Mouse (Mus musculus) heart, embryonic 15.5 days (tissue): ENCODE measurements at regions not wholly inside any gene's neighbourhood (a gene's known extent, or its start where the extent isn't known, plus 50 kb on each side); places are given as distances from the start of the nearest gene placed in this dataset.

Experiments
- ATAC-seq: fragments of 200-750 bp; cut with Nextera tagmentation; replicated peaks from 2 replicates; pipeline ENCODE4 v1.8.0; 2017; ENCODE audit warnings: low read depth, moderate TSS enrichment; ENCODE audit not compliant: insufficient number of reproducible peaks, insufficient read depth, low FRiP score
- H3K27ac ChIP-seq: fragments of 300-500 bp; sonication (generic); 2 replicates; pipeline ENCODE4 v1.5.1; 2015; ENCODE audit warnings: mild to moderate bottlenecking, inconsistent platforms
- H3K27me3 ChIP-seq: fragments of 300-500 bp; sonication (generic); 2 replicates; pipeline ENCODE4 v1.6.1; 2015; ENCODE audit warnings: inconsistent platforms
- H3K36me3 ChIP-seq: fragments of 300-500 bp; sonication (generic); 2 replicates; pipeline ENCODE4 v1.6.1; 2015; ENCODE audit warnings: mild to moderate bottlenecking, inconsistent platforms
- H3K4me1 ChIP-seq: fragments of 300-500 bp; sonication (generic); replicated peaks from 2 replicates; pipeline ENCODE4 v1.6.1; 2015; ENCODE audit warnings: inconsistent platforms
- H3K4me2 ChIP-seq: fragments of 300-500 bp; sonication (generic); 2 replicates; pipeline ENCODE4 v1.6.1; 2015; ENCODE audit warnings: inconsistent platforms, mild to moderate bottlenecking, moderate library complexity
- H3K4me3 ChIP-seq: fragments of 300-500 bp; sonication (generic); 2 replicates; pipeline ENCODE4 v1.5.1; 2015; ENCODE audit warnings: mild to moderate bottlenecking, inconsistent platforms
- H3K9ac ChIP-seq: fragments of 300-500 bp; sonication (generic); 2 replicates; pipeline ENCODE4 v1.6.1; 2015; ENCODE audit warnings: mild to moderate bottlenecking, inconsistent platforms
- H3K9me3 ChIP-seq: fragments of 300-500 bp; sonication (generic); replicated peaks from 2 replicates; pipeline ENCODE4 v1.6.1; 2016; ENCODE audit warnings: inconsistent platforms
- WGBS: fragments of 180-500 bp; shearing (Covaris S2); methylation state at CpG from one replicate; pipeline ENCODE4 v1.1.7; 2015; ENCODE audit warnings: mixed read lengths; 5-methylcytosine and 5-hydroxymethylcytosine counted together

GRCm38 (mm10) chr8:26336906-26337650 is 217.7 kb downstream of the Gm45692 start:
- Histone ChIP-seq H3K9ac (no peak overlapping the region), H3K27ac (no peak overlapping the region), H3K36me3 (no peaks in the 10 kb centered on the region), H3K4me3 (no peak overlapping the region), H3K4me2 (no peak overlapping the region), H3K27me3 (no peaks in the 10 kb centered on the region), H3K9me3 (no peaks in the 10 kb centered on the region), H3K4me1 (no peaks in the 10 kb centered on the region)
- no peak for ATAC-seq
- 83% methylated on average over 5 of the region's 5 CpGs for WGBS

- H3K9ac ChIP-seq = no peak overlapping the region
- ATAC-seq = peak; percentile 62; the same call in 1 of the 2 replicates
Observed at GRCm38 (mm10) chr8:26345078-26345477, 225.7 kb downstream of the Gm45692 start.

DNA sequence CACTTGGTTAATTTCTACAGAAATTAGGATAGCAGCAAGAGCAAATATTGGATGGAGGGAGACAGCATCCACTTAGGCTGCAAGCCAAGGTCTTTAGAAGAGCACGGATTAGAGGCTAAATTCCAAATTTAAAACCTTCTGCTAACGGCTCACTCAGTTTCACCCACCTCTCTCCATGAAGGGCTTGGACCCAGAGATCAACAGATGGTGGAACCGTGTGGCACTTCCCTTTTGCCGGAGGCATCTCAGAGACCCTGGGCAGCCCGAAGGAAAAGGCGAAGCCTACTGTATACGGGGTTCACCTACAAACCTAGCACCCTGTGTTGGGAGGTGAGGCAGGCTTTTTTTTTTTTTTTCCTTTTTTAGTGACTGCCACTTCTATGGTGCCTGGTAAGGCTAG is 229.9 kb downstream of the Gm45692 start:
- ATAC-seq = no peak
- Histone ChIP-seq H3K27ac (no peak overlapping the region), H3K9ac (no peak overlapping the region), H3K4me2 (no peak overlapping the region), H3K4me1 (peaks cover 24% of the 10 kb centered on the region), H3K27me3 (no peaks in the 10 kb centered on the region), H3K9me3 (no peaks in the 10 kb centered on the region), H3K4me3 (no peak overlapping the region), H3K36me3 (no peaks in the 10 kb centered on the region)
- 78% methylated on average over 7 of the region's 7 CpGs for WGBS

More at GRCm38 (mm10) chr8:26345078-26345477, 225.7 kb downstream of the Gm45692 start:
- no peaks in the 10 kb centered on the region for H3K9me3 ChIP-seq
- no peak overlapping the region for H3K27ac ChIP-seq
- no peaks in the 10 kb centered on the region for H3K36me3 ChIP-seq
- H3K4me1 ChIP-seq = no peaks in the 10 kb centered on the region
- 29% methylated on average over 6 of the region's 6 CpGs for WGBS
- no peak overlapping the region for H3K4me3 ChIP-seq
- H3K27me3 ChIP-seq = no peaks in the 10 kb centered on the region
- H3K4me2 ChIP-seq = no peak overlapping the region

- Histone ChIP-seq H3K9me3 (no peaks in the 10 kb centered on the region), H3K4me1 (peaks cover 28% of the 10 kb centered on the region), H3K4me2 (no peak overlapping the region), H3K9ac (no peak overlapping the region), H3K27me3 (no peaks in the 10 kb centered on the region), H3K4me3 (no peak overlapping the region), H3K36me3 (no peaks in the 10 kb centered on the region), H3K27ac (no peak overlapping the region)
- WGBS = 87% methylated on average over 3 of the region's 3 CpGs
- ATAC-seq = no peak
Observed at GRCm38 (mm10) chr8:26349854-26350253, 230.5 kb downstream of the Gm45692 start.

DNA sequence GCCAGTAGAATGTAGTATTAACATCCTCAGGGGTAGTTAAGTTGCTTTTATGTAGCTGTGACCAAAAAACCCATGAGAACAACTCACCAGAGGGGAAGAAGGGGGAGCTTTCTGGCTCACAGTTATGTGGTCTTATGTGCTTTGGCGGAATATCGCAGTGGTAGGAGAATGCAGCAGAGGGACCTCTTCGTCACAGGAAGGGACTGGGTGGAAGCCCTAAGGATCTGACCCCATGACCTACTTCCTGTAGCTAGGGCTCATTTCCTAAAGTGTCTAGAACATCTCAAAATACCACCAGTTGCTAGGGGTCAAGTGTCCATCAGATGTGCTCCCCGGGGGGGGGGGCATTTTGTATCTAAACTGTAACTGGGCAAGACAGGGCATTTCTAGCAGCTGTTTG is 231.3 kb downstream of the Gm45692 start:
- Histone ChIP-seq H3K9ac (no peak overlapping the region), H3K27me3 (no peaks in the 10 kb centered on the region), H3K36me3 (no peaks in the 10 kb centered on the region), H3K4me1 (peaks cover 28% of the 10 kb centered on the region), H3K4me3 (no peak overlapping the region), H3K4me2 (no peak overlapping the region), H3K27ac (no peak overlapping the region; the same call in 1 of the 2 replicates), H3K9me3 (no peaks in the 10 kb centered on the region)
- WGBS = 58% methylated on average over 4 of the region's 4 CpGs
- no peak for ATAC-seq

DNA sequence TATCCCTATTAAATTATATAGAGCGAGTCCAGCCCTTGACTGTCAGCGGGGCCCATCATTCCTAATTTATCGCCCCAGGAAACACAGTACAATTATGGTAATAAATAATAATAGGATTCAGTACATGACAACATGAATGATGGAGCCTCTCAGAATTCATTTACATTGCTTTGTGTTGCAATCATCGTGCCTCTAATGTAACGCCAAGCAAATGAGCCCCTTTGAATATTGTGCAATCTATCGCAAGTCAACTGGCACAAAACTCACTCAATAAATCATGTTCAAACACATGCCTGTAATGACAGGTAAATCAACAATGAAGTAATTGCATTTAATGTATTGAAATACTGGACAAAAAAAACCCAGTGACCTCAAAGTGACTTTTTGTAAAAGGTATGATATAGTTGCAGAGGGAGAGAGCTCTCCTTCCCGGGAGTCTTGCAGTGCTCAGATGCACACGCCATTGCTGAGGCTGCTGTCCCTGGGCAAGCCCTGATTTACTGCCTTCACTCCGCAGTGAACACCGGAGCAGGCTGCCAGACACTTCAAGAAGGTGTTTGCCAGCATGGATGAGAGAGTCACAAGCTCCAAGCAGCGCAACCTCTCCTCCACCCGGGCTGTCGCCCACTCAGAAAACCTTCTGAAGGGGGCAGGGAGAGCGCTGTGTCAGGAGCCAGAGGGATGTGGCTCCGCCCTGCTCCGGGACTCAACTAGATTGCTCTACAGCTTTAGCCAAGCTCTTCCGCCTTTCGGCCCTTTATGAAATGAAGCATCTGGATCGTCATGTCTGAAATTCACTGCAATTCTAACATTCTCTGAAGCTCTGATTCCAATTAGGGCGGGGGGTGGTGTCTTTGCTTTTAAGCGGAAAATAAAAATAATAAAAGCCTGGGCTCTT is 232.6 kb downstream of the Gm45692 start:
- no peaks in the 10 kb centered on the region for H3K9me3 ChIP-seq
- H3K27ac ChIP-seq = peak overlapping the region; percentile 94
- no peaks in the 10 kb centered on the region for H3K27me3 ChIP-seq
- peak; percentile 83 for ATAC-seq
- H3K4me3 ChIP-seq = peak overlapping the region; percentile 45
- peak overlapping the region; percentile 88 for H3K4me2 ChIP-seq
- no peaks in the 10 kb centered on the region for H3K36me3 ChIP-seq
- peaks cover 28% of the 10 kb centered on the region for H3K4me1 ChIP-seq
- 26% methylated on average over 21 of the region's 21 CpGs for WGBS
- H3K9ac ChIP-seq = peak overlapping the region; percentile 38

DNA sequence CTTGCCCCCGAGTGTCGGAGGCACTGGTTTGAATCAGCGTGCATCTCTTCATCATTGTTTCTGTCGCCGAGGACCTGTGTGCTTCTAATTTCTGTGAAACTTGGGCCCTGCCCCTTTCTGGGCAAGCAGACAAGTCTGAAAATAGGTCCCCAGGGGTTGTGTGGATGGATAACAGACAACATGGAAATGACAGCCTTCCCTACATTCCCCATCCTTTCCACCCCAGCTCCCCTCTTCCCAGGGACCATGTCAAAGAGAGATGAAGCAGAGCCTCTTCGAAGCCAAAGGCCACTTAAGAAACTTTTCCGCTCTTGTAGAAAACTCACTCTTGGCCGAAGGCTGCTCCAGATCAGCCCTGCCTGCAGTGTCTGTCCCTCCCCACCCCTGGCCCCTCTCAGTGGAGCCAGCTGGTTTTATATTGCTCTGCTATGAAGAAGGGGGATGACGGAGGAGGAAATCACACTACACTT is 233.2 kb downstream of the Gm45692 start:
- Histone ChIP-seq H3K36me3 (no peaks in the 10 kb centered on the region), H3K9me3 (no peaks in the 10 kb centered on the region), H3K4me2 (peak overlapping the region; percentile 88), H3K27me3 (no peaks in the 10 kb centered on the region), H3K4me1 (peaks cover 28% of the 10 kb centered on the region), H3K9ac (peak overlapping the region; percentile 38; the same call in 1 of the 2 replicates), H3K27ac (peak overlapping the region; percentile 94), H3K4me3 (peak overlapping the region; percentile 45)
- WGBS = 12% methylated on average over 9 of the region's 9 CpGs
- ATAC-seq = peak; percentile 89

- no peaks in the 10 kb centered on the region for H3K9me3 ChIP-seq
- no peak overlapping the region for H3K9ac ChIP-seq
- peak overlapping the region; percentile 94 for H3K27ac ChIP-seq
- H3K4me3 ChIP-seq = no peak overlapping the region
- H3K27me3 ChIP-seq = no peaks in the 10 kb centered on the region
- no peaks in the 10 kb centered on the region for H3K36me3 ChIP-seq
- peaks cover 28% of the 10 kb centered on the region for H3K4me1 ChIP-seq
- H3K4me2 ChIP-seq = no peak overlapping the region
- 54% methylated on average over 3 of the region's 3 CpGs for WGBS
- no peak for ATAC-seq
Observed at GRCm38 (mm10) chr8:26353476-26353875, 234.1 kb downstream of the Gm45692 start.

DNA sequence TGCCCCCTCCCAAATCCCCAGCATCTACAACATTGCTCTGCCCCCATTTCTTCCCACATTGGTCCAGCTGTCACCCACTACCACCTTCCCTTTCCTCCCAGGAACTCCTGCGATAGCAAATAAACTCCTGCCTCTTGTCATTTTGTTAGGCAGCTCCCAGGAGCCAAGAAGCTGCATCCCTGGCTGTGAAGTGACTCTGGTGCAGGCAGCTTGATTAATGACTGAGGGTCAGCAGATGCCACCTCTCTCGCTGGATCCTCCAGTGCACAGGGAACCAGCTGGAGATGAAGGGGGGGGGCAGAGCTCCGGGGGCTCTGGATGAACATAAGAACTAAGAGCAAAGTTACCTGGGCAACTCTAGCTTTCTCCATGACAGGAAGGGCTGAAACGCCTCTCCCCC is 235.2 kb downstream of the Gm45692 start:
- no peaks in the 10 kb centered on the region for H3K27me3 ChIP-seq
- H3K4me3 ChIP-seq = no peak overlapping the region
- H3K27ac ChIP-seq = 0 out of 2 replicates have a peak overlapping the region, but pooled peaks have one; percentile 33
- WGBS = 34% methylated on average over 4 of the region's 4 CpGs
- peaks cover 28% of the 10 kb centered on the region for H3K4me1 ChIP-seq
- no peak for ATAC-seq
- H3K9ac ChIP-seq = no peak overlapping the region
- H3K9me3 ChIP-seq = no peaks in the 10 kb centered on the region
- H3K4me2 ChIP-seq = no peak overlapping the region
- H3K36me3 ChIP-seq = no peaks in the 10 kb centered on the region

DNA sequence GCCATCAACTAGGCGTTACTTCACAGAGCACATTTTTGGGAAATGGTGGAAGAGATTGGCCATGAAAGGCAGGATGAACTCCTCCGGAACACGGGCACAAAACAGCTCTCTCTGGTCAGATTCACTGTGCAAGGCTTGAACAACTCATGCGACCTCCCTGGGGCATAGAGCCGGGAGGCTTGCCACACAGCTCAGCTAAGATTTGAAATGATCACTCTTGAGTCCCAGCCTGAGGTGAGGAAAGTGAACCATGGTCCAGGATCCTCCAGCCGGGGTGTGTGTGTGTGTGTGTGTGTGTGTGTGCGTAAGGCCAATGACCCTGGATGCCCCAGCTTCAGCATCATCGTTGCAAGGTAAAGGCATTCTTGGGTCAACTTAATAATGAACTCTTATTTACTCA is 237.5 kb downstream of the Gm45692 start:
- peaks cover 18% of the 10 kb centered on the region for H3K4me1 ChIP-seq
- H3K4me3 ChIP-seq = no peak overlapping the region
- no peak overlapping the region for H3K9ac ChIP-seq
- ATAC-seq = no peak
- H3K27ac ChIP-seq = no peak overlapping the region
- H3K36me3 ChIP-seq = no peaks in the 10 kb centered on the region
- no peak overlapping the region for H3K4me2 ChIP-seq
- no peaks in the 10 kb centered on the region for H3K27me3 ChIP-seq
- WGBS = 75% methylated on average over 8 of the region's 8 CpGs
- H3K9me3 ChIP-seq = no peaks in the 10 kb centered on the region

GRCm38 (mm10) chr8:26358711-26359136 is 239.4 kb downstream of the Gm45692 start:
- Histone ChIP-seq H3K9ac (no peak overlapping the region), H3K4me1 (peaks cover 4% of the 10 kb centered on the region; the same call in 1 of the 2 replicates), H3K9me3 (no peaks in the 10 kb centered on the region), H3K4me3 (no peak overlapping the region), H3K36me3 (no peaks in the 10 kb centered on the region), H3K27me3 (no peaks in the 10 kb centered on the region), H3K4me2 (no peak overlapping the region), H3K27ac (no peak overlapping the region)
- 64% methylated on average over 13 of the region's 13 CpGs for WGBS
- no peak for ATAC-seq
